ENCODE assay signal across 11 mouse cellular contexts in the genomic region with DNA sequence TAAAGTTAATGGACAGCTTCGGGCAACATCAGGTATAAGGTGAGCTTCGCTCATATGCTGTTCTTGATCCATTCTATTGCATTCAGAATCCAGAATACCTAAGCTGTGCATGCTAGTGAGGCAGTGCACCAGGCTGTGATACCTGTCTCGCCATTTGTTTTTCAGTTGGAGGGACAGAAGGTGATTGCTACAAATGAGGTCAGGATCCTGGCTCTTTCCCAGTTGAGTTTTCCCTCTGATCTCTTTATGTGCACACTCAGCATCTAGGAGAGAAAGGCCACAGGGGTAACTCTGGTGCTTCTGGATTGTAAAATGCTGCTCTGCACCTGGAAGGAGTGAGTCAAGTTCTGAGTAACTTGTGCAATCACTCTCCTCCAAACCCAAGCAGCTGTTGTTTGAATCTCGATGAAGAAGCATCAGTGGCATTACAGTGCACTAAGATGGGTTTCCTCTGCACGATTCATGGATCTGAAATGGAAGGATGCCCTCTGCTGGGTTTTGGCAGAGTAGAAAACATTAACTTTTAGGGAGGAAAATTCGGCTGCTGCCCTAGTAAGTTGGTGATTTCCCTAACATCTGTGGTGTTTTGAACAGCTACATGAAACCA.
DNase-seq lines count a peak whose midpoint lies in the region; ATAC-seq lines count a peak whose summit lies in the region.
"Had no signal": no experiment of that assay in that cellular context is flagged by ENCODE, and none has a peak within 500 bp of the region (broad histone marks: within the 10 kb centered on the region; RNA-seq: fewer than 3 reads in every experiment).

No protein-coding gene starts in this region.

- ATAC-seq in hindbrain, embryonic 16.5 days, result peak; percentile 81; the same call in 1 of the 2 replicates
- no peak for ATAC-seq in hindbrain, embryonic 12.5 days (ENCODE audit: low FRiP score)
- ATAC-seq: intestine, embryonic 16.5 days had no signal

- H3K9ac ChIP-seq in hindbrain, embryonic 16.5 days (ENCODE audit: low read depth, low read length), result no peak overlapping the region
- H3K9ac ChIP-seq in hindbrain, embryonic 12.5 days, result no peak overlapping the region
- H3K9ac ChIP-seq: embryonic facial prominence, embryonic 13.5 days had no signal

- no peak overlapping the region for H3K4me2 ChIP-seq in hindbrain, embryonic 16.5 days (ENCODE audit: low read length)
- H3K4me2 ChIP-seq in hindbrain, embryonic 12.5 days (replicated peaks), result no peak overlapping the region
- H3K4me2 ChIP-seq: embryonic facial prominence, embryonic 13.5 days had no signal

- WGBS in hindbrain, embryonic 16.5 days, result 59% methylated on average over 6 of the region's 6 CpGs
- WGBS in hindbrain, embryonic 12.5 days, result 68% methylated on average over 6 of the region's 6 CpGs

- H3K27ac ChIP-seq in hindbrain, embryonic 16.5 days (ENCODE audit: low read depth, low read length), result no peak overlapping the region
- no peak overlapping the region for H3K27ac ChIP-seq in hindbrain, embryonic 12.5 days
- H3K27ac ChIP-seq: embryonic facial prominence, embryonic 13.5 days had no signal

- H3K36me3 ChIP-seq in hindbrain, embryonic 16.5 days (ENCODE audit: control insufficient read depth, insufficient read depth, low read length), result no peaks in the 10 kb centered on the region
- H3K36me3 ChIP-seq in hindbrain, embryonic 12.5 days, result no peaks in the 10 kb centered on the region
- H3K36me3 ChIP-seq: embryonic facial prominence, embryonic 13.5 days had no signal

- H3K4me3 ChIP-seq in hindbrain, embryonic 16.5 days (ENCODE audit: low read length), result no peak overlapping the region
- H3K4me3 ChIP-seq in hindbrain, embryonic 12.5 days, result no peak overlapping the region
- H3K4me3 ChIP-seq: embryonic facial prominence, embryonic 13.5 days had no signal

- DNase-seq in cerebellum, adult 18-20 months, result peak; percentile 51 to 60
- DNase-seq in frontal cortex, postnatal 10 days (ENCODE audit: low spot score in 2 of 2), result peak; percentile 20 to 32
- peak; percentile 14 for DNase-seq in retina, embryonic 14.5 days (ENCODE audit: low spot score)
- no peak for DNase-seq in spleen, postnatal 10 days (ENCODE audit: low spot score in 2 of 2)
- DNase-seq in adrenal gland, postnatal 36 days, result no peak
- DNase-seq in thymus, postnatal 25 days, result no peak

- no peaks in the 10 kb centered on the region for H3K4me1 ChIP-seq in hindbrain, embryonic 16.5 days (ENCODE audit: control insufficient read depth, insufficient read depth, low read depth, low read length)
- no peaks in the 10 kb centered on the region for H3K4me1 ChIP-seq in hindbrain, embryonic 12.5 days
- H3K4me1 ChIP-seq: embryonic facial prominence, embryonic 13.5 days had no signal

- H3K27me3 ChIP-seq in hindbrain, embryonic 16.5 days (replicated peaks; ENCODE audit: control insufficient read depth, insufficient read depth, low read length), result no peaks in the 10 kb centered on the region
- no peaks in the 10 kb centered on the region for H3K27me3 ChIP-seq in hindbrain, embryonic 12.5 days
- H3K27me3 ChIP-seq: embryonic facial prominence, embryonic 13.5 days had no signal

- no peaks in the 10 kb centered on the region for H3K9me3 ChIP-seq in hindbrain, embryonic 16.5 days (ENCODE audit: control insufficient read depth, low read length)
- no peaks in the 10 kb centered on the region for H3K9me3 ChIP-seq in hindbrain, embryonic 12.5 days (replicated peaks)
- H3K9me3 ChIP-seq: embryonic facial prominence, embryonic 13.5 days; megakaryocyte, embryonic 14.5 days had no signal

Comparison
In these comparisons a context has a peak if more than half of its experiments do, and no peak if none do; other contexts are left out.
1. DNase-seq: peak in cerebellum, adult 18-20 months (2 of 2), frontal cortex, postnatal 10 days (2 of 2) and retina, embryonic 14.5 days (single experiment); none in spleen, postnatal 10 days (0 of 2), adrenal gland, postnatal 36 days (0 of 2) and thymus, postnatal 25 days (single experiment).